Mouse (Mus musculus): ENCODE measurements around the gene Arid1a. TPM values are rescaled to one million over a fixed set of nuclear protein-coding genes. Genes with fewer than 3 reads are reported as not detected.

The Arid1a gene
- 100 to 1,000 TPM; 307 to 314 TPM for total RNA-seq (2023)

GRCm38 (mm10) chr4:133756514-133757268 lies at the start of gene Arid1a:
Arid1a (minus strand) TSS chr4:133756769.

DNA sequence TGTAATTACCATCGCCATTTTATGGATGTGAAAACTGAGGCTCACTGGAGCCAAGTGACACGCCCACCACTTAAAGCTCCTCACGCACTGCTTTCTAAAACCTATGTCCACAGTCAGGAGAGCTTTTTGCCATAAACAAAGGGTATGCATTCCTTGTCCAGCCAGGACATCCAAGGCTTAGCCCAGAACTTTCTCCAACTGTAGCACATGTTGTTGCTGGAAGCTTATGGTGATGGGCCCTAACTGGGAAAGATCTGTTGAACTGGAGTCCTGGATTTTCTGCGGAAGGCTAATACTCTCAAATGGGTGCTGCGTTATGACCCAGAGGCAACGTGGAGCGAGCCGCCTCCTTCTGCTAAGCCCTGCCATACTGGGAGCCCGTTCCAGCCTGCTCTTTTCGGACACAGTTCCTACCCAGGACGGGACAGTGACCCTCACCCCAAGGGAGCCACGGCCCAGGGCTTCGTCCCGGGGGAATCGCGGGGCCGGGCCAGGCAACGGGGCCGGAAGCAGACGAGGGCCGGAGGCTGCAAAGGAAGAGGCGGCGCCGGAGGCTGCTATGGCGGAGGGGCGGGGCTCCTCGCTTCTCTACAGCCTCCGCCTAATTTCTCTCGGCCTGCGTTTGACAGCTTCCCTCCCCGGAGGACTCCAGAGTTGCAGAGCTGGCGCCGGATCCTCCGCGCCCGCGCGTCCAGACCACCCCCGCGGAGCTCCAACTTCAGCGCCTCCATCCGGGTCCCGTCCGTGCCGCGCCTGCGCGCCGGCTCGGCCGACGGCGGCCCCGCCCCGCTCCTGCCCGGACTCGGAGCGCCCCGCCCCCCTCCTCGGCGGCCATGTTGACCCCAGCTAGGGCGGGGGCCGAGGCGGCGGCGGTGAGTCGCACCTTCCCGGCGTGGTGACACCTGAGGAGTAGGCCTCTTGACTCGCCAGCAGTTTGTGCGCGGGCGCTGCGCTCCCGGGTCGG lies 84.4 kb downstream of the Arid1a start, which contains the start of gene Pigv:
Pigv (minus strand) TSS at position 767 of the 964 bp plus-strand sequence.

GRCm38 (mm10) chr4:133649989-133650699 lies 106.4 kb downstream of the Arid1a start, which contains the start of gene Zdhhc18:
Zdhhc18 (minus strand) TSS chr4:133650154.

Other genes with a start within 250 kb of the Arid1a start
- gene Kdf1, start 237.8 kb downstream of the Arid1a start, total RNA-seq (2023) = under 1 TPM; 0.52 to 0.80 TPM
- gene Nudc, start 210.8 kb downstream of the Arid1a start, total RNA-seq (2023) = 10 to 100 TPM; 72.2 to 79.8 TPM
- not detected for gene Nr0b2, start 203.4 kb downstream of the Arid1a start, total RNA-seq (2023)
- 10 to 100 TPM; 21.4 to 32.4 TPM for gene Gpatch3, start 182.0 kb downstream of the Arid1a start, total RNA-seq (2023)
- 10 to 100 TPM; 27.0 to 29.2 TPM for gene Gpn2, start 172.4 kb downstream of the Arid1a start, total RNA-seq (2023)
- 10 to 100 TPM; 59.4 to 60.3 TPM for gene Sfn, start 154.6 kb downstream of the Arid1a start, total RNA-seq (2023)
- 100 to 1,000 TPM; 216 to 235 TPM for gene Zdhhc18, start 106.6 kb downstream of the Arid1a start, total RNA-seq (2023)
- 10 to 100 TPM; 23.5 to 25.4 TPM for gene Pigv, start 84.1 kb downstream of the Arid1a start, total RNA-seq (2023)
- gene Rps6ka1, start 131.0 kb upstream of the Arid1a start, total RNA-seq (2023) = 100 to 1,000 TPM; 127 to 137 TPM
- gene Hmgn2, start 211.9 kb upstream of the Arid1a start, total RNA-seq (2023) = 100 to 1,000 TPM; 275 to 285 TPM
- gene Dhdds, start 244.1 kb upstream of the Arid1a start, total RNA-seq (2023) = 10 to 100 TPM; 28.0 to 36.4 TPM

Data from T-cell, adult 66 days (primary cell).